Mouse (Mus musculus): Measurements from ENCODE around the gene Vcp. TPM values are rescaled to one million over a fixed set of nuclear protein-coding genes. Genes with fewer than 3 reads are reported as not detected.

The Vcp gene
- polyA plus RNA-seq, 1 experiment from 2014 or later: 356 TPM

DNA sequence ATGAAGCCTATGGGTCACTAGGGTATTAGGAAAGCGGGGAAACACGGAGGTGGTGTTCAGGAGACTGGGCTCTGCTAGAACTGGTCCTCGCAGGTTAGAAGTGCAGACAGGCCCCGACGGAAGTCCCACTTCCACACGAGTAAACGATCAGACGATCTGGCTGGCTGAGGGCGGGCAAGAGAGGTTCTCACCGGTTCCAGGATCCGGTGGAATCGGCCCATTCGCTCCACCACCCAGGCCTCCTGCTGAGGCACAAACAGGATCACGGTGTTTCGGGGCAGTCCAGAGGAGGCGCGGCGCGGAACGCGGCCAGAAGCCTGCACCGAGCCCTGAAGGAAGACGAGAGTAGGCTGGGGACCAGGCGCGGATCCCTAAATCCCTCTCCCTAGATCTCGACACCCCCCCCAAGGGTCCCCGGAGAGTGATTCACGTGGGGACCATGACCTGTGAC is 30.5 kb upstream of the Vcp start:
- under 1% methylated on average over 28 of the region's 28 CpGs for WGBS
- TF ChIP-seq CTCF (IDR thresholded peaks at IDR 0.05; ENCODE audit: low read depth): no peak
- H3K9me3 ChIP-seq (replicated peaks; ENCODE audit: low read length): no peaks in the 10 kb centered on the region
- H3K4me1 ChIP-seq (replicated peaks; ENCODE audit: insufficient read depth, low read length): peaks cover 7% of the 10 kb centered on the region
- peaks cover 37% of the 10 kb centered on the region for H3K36me3 ChIP-seq (ENCODE audit: insufficient read depth, low read length)
- H3K4me2 ChIP-seq (ENCODE audit: low read length): peak overlapping the region; percentile 79
- no peaks in the 10 kb centered on the region for H3K27me3 ChIP-seq (ENCODE audit: insufficient read depth, low read length)
- peak; percentile 65 for ATAC-seq (replicated peaks; ENCODE audit: low FRiP score, low read depth)
- peak overlapping the region; percentile 64 for H3K4me3 ChIP-seq (replicated peaks; ENCODE audit: low read depth, low read length)
- peak overlapping the region; percentile 88 for H3K27ac ChIP-seq
- peak overlapping the region; percentile 73 for H3K9ac ChIP-seq (ENCODE audit: low read depth, low read length)
- DNase-seq (ENCODE audit: low spot score): peak; percentile 38

DNA sequence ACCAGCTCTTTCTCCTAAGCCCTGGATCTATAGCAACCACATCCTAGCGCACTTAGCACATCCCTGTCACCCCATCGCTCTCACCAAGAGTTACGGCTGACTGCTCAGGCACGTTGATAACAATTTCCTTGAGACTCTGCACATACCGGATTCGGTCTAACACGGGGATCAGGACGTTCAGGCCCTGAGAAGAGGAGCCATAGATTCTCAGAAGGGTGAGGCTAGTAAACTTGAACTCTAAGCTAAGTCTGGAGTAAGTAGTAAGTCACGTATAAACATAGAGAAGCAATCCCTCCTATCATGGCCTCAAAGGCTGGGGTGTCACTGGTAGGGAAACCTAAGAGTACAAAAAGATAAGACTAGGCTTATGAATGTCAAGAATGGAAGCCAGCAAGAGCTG is 30.0 kb upstream of the Vcp start:
- 49% methylated on average over 9 of the region's 9 CpGs for WGBS

DNA sequence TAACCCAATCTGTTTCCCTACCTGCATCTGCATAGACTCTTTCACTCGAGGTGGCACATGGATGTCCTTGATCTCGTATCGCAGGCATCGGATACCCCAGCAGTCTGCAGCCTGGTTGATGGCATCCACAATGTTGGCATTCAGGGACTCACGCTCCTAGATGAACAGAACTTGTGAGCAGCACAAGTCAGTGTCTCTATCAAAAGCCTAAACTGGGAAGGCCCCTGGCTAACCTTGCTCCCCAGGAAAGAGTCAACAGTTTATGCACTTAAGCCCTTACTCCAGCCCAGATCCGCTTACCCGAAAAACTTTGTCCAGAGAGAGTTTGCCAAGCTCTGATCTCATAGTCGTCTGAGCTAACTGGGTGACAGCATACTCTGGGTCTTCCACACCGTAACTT is 29.4 kb upstream of the Vcp start:
- Histone ChIP-seq H3K4me3 (replicated peaks; ENCODE audit: low read depth, low read length) (no peak overlapping the region), H3K9me3 (replicated peaks; ENCODE audit: low read length) (no peaks in the 10 kb centered on the region), H3K4me1 (replicated peaks; ENCODE audit: insufficient read depth, low read length) (peaks cover 11% of the 10 kb centered on the region), H3K4me2 (ENCODE audit: low read length) (0 out of 2 replicates have a peak overlapping the region, but pooled peaks have one; percentile 79), H3K27me3 (ENCODE audit: insufficient read depth, low read length) (no peaks in the 10 kb centered on the region), H3K9ac (ENCODE audit: low read depth, low read length) (0 out of 2 replicates have a peak overlapping the region, but pooled peaks have one; percentile 5), H3K27ac (no peak overlapping the region), H3K36me3 (ENCODE audit: insufficient read depth, low read length) (peaks cover 35% of the 10 kb centered on the region)
- DNase-seq (ENCODE audit: low spot score) (no peak), ATAC-seq (replicated peaks; ENCODE audit: low FRiP score, low read depth) (no peak)
- no peak for TF ChIP-seq CTCF (IDR thresholded peaks at IDR 0.05; ENCODE audit: low read depth)
- WGBS: 96% methylated on average over 9 of the region's 9 CpGs

More for the DNA sequence above, 30.0 kb upstream of the Vcp start:
- Histone ChIP-seq H3K36me3 (ENCODE audit: insufficient read depth, low read length) (peaks cover 37% of the 10 kb centered on the region), H3K4me1 (replicated peaks; ENCODE audit: insufficient read depth, low read length) (peaks cover 7% of the 10 kb centered on the region), H3K4me2 (ENCODE audit: low read length) (peak overlapping the region; percentile 79), H3K27ac (peak overlapping the region; percentile 88), H3K9ac (ENCODE audit: low read depth, low read length) (peak overlapping the region; percentile 73), H3K27me3 (ENCODE audit: insufficient read depth, low read length) (no peaks in the 10 kb centered on the region), H3K4me3 (replicated peaks; ENCODE audit: low read depth, low read length) (peak overlapping the region; percentile 64), H3K9me3 (replicated peaks; ENCODE audit: low read length) (no peaks in the 10 kb centered on the region)
- no peak for ATAC-seq (replicated peaks; ENCODE audit: low FRiP score, low read depth)
- no peak for TF ChIP-seq CTCF (IDR thresholded peaks at IDR 0.05; ENCODE audit: low read depth)
- no peak for DNase-seq (ENCODE audit: low spot score)

DNA sequence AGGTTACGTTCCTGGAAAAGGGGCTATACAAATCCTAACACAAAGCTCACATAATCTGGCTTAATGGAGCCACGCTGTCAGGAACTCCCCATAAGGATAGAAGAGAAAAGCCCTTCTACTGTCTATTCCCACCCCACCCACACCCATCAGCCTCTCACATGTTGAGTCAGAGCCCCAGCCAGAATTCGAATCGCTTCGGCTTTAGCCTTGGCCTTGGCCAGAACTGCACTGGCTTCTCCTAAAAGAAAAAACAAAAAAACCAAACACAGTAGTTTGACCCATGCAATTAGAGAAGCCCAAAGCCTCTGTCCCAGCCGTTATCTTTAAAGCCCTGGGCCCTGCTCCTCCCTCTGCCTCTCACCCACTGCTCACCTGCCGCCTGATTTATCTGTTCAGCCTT is 28.8 kb upstream of the Vcp start:
- TF ChIP-seq CTCF (IDR thresholded peaks at IDR 0.05; ENCODE audit: low read depth): no peak
- no peaks in the 10 kb centered on the region for H3K9me3 ChIP-seq (replicated peaks; ENCODE audit: low read length)
- peaks cover 16% of the 10 kb centered on the region for H3K4me1 ChIP-seq (replicated peaks; ENCODE audit: insufficient read depth, low read length)
- WGBS: 89% methylated on average over 7 of the region's 7 CpGs
- no peak overlapping the region for H3K27ac ChIP-seq
- DNase-seq (ENCODE audit: low spot score): no peak
- no peak for ATAC-seq (replicated peaks; ENCODE audit: low FRiP score, low read depth)
- H3K4me3 ChIP-seq (replicated peaks; ENCODE audit: low read depth, low read length): no peak overlapping the region
- H3K9ac ChIP-seq (ENCODE audit: low read depth, low read length): no peak overlapping the region
- no peak overlapping the region for H3K4me2 ChIP-seq (ENCODE audit: low read length)
- no peaks in the 10 kb centered on the region for H3K27me3 ChIP-seq (ENCODE audit: insufficient read depth, low read length)
- H3K36me3 ChIP-seq (ENCODE audit: insufficient read depth, low read length): peaks cover 30% of the 10 kb centered on the region

DNA sequence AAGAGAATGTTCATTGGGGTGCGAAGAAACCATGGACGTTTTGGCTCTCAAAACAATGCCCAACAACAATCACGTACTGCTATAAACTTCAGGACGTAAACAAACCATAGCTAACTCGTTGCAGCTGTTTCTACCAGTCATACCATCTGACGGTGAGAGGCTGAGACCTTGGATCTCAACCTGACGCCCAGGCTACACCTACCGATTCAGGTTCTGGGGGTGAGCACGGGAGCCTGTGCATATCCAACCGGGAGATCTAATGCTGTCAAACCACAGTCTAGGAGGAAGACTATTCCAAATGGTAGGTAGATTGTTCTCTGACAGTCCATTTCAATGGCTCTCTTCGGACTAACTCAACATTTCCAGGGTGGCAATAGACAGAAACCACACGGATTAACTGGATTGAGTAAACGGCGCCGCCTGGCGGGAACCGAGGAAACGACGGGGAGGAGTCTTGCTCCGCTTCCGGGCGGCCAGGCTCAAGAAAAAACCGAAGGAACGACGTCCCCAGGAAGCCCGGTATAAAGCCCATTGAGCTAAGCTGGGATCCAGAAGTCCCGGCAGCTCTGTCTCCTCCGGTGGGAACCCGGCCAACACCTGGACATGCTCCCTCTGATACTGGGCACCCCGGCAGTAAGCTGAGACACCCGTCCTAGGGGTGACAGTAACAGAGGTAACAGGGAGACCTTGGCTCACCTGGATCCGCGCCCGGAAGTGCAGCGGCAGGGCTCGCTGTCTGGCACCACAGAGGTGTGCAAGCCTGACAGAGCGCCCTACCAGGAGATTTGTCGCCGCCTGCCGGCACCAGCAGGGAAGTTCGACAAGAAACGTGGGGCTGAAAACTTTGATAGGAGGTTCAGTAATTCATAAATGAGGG is 25.0 kb upstream of the Vcp start, which contains the start of gene Pigo:
Gene Pigo (minus strand): TSS at position 736 of the 877 bp plus-strand sequence.
- H3K9me3 ChIP-seq (replicated peaks; ENCODE audit: low read length): no peaks in the 10 kb centered on the region
- peak within 1 kb of the TSS; percentile 49 for H3K4me3 ChIP-seq (replicated peaks; ENCODE audit: low read depth, low read length)
- H3K27ac ChIP-seq: peak within 1 kb of the TSS; percentile 90
- H3K9ac ChIP-seq (ENCODE audit: low read depth, low read length): peak within 1 kb of the TSS; percentile 64
- TF ChIP-seq CTCF (IDR thresholded peaks at IDR 0.05; ENCODE audit: low read depth): peak; percentile 83
- 5% methylated on average over 42 of the region's 42 CpGs for WGBS
- no peaks in the 10 kb centered on the region for H3K27me3 ChIP-seq (ENCODE audit: insufficient read depth, low read length)
- H3K36me3 ChIP-seq (ENCODE audit: insufficient read depth, low read length): peaks cover 45% of the 10 kb centered on the region
- DNase-seq (ENCODE audit: low spot score) (peak; percentile 98), ATAC-seq (replicated peaks; ENCODE audit: low FRiP score, low read depth) (peak; percentile 90)
- H3K4me1 ChIP-seq (replicated peaks; ENCODE audit: insufficient read depth, low read length): peaks cover 12% of the 10 kb centered on the region
- peak within 1 kb of the TSS; percentile 64 for H3K4me2 ChIP-seq (ENCODE audit: low read length)

DNA sequence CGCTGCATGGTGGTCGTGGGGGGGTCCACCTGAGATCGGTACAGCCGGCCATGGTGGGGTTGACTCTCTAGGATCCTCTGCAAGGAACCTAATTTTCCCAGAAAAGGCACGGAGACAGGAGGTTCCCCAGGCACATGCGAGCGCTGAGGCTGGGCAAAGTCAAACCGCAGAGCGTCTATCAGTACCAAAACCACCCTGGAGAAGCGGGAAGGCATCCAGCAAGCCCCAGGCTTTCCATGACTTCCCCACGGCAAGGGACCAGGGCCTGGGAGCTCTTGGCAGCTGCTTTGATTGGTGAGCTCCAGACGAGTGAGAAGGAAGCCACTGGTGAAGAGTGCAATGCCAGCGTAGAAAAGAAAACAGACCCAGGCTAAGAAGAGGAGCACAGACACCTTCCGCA is 24.4 kb upstream of the Vcp start:
- Histone ChIP-seq H3K27me3 (ENCODE audit: insufficient read depth, low read length) (no peaks in the 10 kb centered on the region), H3K4me3 (replicated peaks; ENCODE audit: low read depth, low read length) (peak overlapping the region; percentile 49), H3K36me3 (ENCODE audit: insufficient read depth, low read length) (peaks cover 48% of the 10 kb centered on the region), H3K27ac (0 out of 2 replicates have a peak overlapping the region, but pooled peaks have one; percentile 90), H3K9me3 (replicated peaks; ENCODE audit: low read length) (no peaks in the 10 kb centered on the region), H3K4me1 (replicated peaks; ENCODE audit: insufficient read depth, low read length) (peaks cover 9% of the 10 kb centered on the region; the same call in 1 of the 2 replicates), H3K4me2 (ENCODE audit: low read length) (peak overlapping the region; percentile 64), H3K9ac (ENCODE audit: low read depth, low read length) (peak overlapping the region; percentile 64; the same call in 1 of the 2 replicates)
- DNase-seq (ENCODE audit: low spot score) (no peak), ATAC-seq (replicated peaks; ENCODE audit: low FRiP score, low read depth) (no peak)
- WGBS: 76% methylated on average over 14 of the region's 14 CpGs
- no peak for TF ChIP-seq CTCF (IDR thresholded peaks at IDR 0.05; ENCODE audit: low read depth)
